Mouse (Mus musculus): ENCODE measurements at regions not wholly inside any gene's neighbourhood (a gene's known extent, or its start where the extent isn't known, plus 50 kb on each side); places are given as distances from the start of the nearest gene placed in this dataset.

- DNase-seq: no peak
These were observed 65.3 kb downstream of the Med10 start for GRCm38 (mm10) chr13:69867296-69868065.

DNA sequence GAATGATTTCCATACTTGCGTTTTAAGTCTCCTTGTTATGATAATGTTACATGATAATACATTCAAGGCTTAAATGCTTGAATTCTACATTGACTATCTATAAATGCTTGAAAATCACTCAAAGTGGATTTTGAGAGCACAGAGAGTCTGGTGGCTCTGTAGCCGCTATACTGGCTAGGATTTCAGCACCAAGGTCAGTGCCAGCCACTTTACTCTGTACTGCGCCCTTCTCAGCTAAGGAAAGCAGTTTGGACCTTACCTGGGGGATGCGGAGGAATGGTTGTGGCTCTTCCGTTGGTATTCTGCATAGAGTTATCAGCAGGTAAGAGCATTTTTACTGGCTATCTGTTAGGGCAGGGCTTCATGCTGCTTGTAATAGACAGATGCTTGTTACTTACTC, 94.3 kb downstream of the Med10 start:
- DNase-seq: no peak

GRCm38 (mm10) chr13:69901139-69901538, 98.9 kb downstream of the Med10 start:
- no peak for DNase-seq

GRCm38 (mm10) chr13:69906802-69907537, 104.8 kb downstream of the Med10 start:
- no peak for DNase-seq

GRCm38 (mm10) chr13:69915796-69916195, 113.6 kb downstream of the Med10 start:
- no peak for DNase-seq

DNA sequence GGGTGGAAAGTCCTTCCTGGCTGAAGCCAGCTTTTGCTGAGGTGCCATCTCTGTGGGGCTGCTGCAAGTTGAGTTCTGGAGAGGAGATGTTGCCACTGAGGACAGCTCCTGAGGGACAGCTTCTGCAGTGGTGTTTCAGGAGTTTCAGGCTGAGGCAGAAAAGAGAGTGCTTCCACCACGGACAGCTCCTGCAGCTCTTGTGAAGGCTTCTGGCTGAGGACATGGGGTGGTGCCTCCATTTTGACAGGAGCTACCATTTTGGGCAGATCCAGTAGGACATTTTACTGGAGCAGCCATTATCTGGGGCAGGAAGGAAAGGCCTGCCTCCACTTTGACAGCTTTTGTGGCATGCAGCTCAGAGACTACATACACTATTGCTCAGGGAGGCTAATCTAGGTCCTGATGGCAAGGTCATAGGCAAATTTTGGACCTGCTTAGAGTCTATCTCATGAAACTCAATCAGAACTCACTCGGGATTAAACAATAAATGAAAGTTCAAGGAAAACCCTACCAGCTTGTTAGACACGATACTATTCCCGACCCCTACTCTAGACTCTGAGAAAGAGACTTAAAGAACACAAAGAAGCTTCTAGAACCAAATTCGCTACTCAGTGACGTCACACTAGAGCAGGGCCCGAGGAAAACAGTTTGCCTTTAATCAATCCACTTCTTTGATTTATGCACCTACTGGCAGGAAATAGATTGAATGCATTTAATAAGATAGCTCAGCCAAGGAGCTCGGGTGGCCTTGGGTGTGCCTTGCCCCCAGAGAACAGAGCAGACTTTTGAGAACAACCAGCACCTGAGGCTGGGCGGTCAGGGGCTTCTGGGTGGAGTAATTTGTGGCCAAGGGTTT, 130.7 kb downstream of the Med10 start:
- DNase-seq: no peak

GRCm38 (mm10) chr13:69933551-69933845, 131.3 kb downstream of the Med10 start:
- DNase-seq: peak; percentile 66 to 73

DNA sequence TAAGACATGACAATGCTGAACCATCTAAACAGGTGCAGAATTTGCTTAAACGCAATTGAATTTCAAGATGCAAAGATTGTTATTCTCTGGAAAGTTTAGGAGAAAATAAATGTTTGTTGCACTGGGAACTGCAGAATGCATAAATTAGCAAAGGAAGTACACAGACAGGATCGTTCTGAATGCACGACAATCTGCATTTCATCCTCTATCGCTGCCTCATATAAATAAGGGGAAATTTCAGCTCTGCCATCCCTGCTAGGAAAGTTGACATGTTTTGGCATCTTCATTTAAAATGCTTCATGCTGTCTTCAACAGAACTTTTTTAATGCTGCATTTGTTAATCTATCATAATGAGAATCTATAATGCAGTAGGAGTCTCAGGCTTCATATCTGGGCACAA, 137.6 kb downstream of the Med10 start:
- DNase-seq: no peak

GRCm38 (mm10) chr13:69944651-69945050, 142.5 kb downstream of the Med10 start:
- DNase-seq: no peak

- DNase-seq: peak; percentile 69 to 83
These were observed 144.4 kb downstream of the Med10 start for GRCm38 (mm10) chr13:69946615-69947014.

DNA sequence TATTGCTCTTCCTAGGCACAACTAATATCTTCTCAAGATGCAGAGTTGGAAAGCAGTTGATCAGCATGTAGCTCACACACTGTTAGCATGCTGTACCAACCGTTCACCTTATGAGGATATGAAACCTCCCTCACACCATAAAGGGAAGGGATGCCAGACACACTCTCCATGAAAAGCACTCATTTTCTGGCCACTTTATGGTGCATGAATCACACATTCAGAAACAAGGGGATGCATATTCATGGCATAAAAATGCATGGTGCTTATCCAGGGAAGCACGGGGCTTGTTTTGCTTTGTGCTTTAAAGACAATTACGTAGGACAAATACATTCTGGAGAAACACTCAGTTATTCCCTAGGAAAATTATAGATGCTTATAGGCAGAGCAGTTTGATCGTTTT, 149.9 kb downstream of the Med10 start:
- DNase-seq: no peak

- no peak for DNase-seq
These were observed 152.0 kb downstream of the Med10 start for GRCm38 (mm10) chr13:69954171-69954570.

- no peak for DNase-seq
These were observed 153.3 kb downstream of the Med10 start for GRCm38 (mm10) chr13:69955503-69955902.

GRCm38 (mm10) chr13:69963944-69964343, 161.7 kb downstream of the Med10 start:
- DNase-seq: no peak

- no peak for DNase-seq
These were observed 169.3 kb downstream of the Med10 start for GRCm38 (mm10) chr13:69971281-69972057.

GRCm38 (mm10) chr13:69974835-69975234, 172.6 kb downstream of the Med10 start:
- DNase-seq: no peak

DNA sequence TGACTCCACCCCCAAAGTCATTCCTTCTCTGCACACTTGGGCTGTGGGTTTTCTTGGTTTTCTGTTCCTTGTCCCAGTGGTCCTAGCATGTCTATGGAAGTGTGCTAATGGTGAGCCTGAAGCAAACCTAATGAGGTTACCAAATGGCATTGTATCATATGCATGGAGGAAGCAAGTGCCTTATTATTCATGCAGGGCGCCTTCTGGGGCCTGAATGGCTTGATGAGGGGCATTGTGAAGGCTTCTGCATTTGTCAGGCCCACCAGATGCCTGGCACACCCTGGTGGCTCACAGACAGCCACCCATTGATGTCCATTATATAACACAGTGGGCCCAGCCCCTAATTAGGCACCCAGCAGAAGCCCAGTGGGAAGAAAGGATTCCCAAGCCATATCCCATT, 182.0 kb downstream of the Med10 start:
- DNase-seq: no peak

GRCm38 (mm10) chr13:69987181-69987580, 185.0 kb downstream of the Med10 start:
- peak in 1 of 2 experiments; percentile 6 for DNase-seq

GRCm38 (mm10) chr13:69988319-69988718, 186.1 kb downstream of the Med10 start:
- no peak for DNase-seq

GRCm38 (mm10) chr13:69991253-69991891, 189.2 kb downstream of the Med10 start:
- DNase-seq: peak; percentile 56 to 60

- DNase-seq: no peak
These were observed 189.7 kb downstream of the Med10 start for GRCm38 (mm10) chr13:69991892-69992261.

DNA sequence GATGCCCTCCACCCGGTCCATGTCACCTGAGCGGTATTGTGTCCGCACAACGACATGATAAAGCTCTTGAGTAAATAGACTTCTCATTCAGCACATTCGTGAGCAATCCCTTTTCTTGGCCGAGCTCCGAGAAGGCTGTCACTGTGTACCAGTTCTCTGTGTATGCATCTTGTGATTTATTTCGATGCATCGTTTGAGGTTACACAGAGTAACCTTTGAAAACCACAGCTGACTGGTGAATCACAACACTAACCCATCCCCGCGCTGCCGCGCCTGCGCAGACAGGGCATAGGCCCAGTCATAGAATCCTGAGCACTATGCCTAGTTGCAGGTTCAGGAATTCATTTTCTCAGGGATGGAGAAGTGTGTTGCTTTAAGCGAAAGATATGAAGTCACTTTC, 201.4 kb downstream of the Med10 start:
- DNase-seq: no peak

All from cerebellum, adult 18-20 months (tissue).